Mouse (Mus musculus) 416B (cell line): ENCODE measurements around the gene Adamtsl1.

Experiments used
- DNase-seq: peaks from one replicate; pipeline ENCODE4 v3.0.0; 2011; ENCODE audit warnings: low read depth

The Adamtsl1 gene

GRCm38 (mm10) chr4:86201766-86202165 lies 687.8 kb downstream of the Adamtsl1 start:
- no peak for DNase-seq

DNA sequence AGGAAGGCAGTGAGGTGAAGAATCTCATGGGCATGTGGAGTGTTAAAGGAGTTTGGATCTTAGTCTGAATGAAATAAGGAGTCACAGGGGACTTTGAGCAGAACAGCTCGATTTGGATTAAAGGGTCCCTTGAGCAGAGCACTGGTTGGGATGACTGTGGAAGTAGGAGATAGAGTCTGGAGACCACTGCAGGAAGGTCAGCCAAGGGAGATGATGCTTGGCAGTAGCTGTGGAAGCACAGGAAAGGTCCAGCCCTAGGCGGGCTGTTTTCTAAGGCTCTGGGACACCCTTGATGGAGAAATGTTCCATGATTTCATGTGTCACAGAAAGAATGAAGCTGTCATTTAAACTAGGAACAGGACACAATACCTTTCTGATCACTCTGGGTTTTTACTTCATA lies 689.3 kb downstream of the Adamtsl1 start:
- DNase-seq, result no peak

GRCm38 (mm10) chr4:86224875-86225274 lies 710.9 kb downstream of the Adamtsl1 start:
- no peak for DNase-seq

DNA sequence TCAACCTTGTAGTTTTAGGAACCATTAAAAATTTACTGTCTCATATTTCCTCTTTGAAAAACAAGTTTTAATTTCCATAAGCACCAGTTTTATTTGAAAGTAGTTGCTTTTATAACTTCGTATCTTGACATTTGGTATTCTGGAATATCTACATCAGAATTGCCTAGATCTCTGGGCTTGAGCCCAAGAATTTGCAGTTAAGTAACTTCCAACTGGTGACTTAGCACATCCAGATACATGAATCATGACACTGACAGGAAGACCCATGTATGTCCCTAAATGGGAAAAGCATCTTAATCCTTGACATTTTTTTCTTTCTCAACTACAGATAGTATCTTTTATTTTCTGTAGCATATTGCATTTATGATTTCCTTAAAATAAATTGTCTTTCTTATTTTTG lies 713.1 kb downstream of the Adamtsl1 start:
- DNase-seq, result no peak

- DNase-seq, result no peak
Measured at GRCm38 (mm10) chr4:86233197-86233596, 719.2 kb downstream of the Adamtsl1 start.

- no peak for DNase-seq
Measured at GRCm38 (mm10) chr4:86241854-86242424, 728.0 kb downstream of the Adamtsl1 start.

DNA sequence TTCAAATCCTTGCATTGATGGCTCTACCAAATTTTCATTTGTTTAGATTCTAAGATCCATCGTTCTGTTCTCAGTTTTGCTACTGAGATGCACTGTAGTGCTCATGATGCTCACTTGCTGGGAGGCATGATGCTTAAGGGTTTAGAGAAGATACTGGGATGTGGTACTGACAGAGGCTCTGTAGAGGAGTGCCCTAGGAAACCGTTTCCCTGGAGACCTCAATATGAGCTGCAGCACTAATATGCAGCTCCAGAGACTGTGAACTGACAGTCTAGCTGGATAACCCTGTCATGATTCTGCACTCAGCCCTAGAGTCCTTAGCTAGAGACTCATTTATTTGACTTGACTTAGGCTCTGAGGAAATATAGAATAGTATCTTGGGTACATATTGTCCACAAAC lies 756.1 kb downstream of the Adamtsl1 start:
- no peak for DNase-seq

GRCm38 (mm10) chr4:86273703-86274355 lies 759.9 kb downstream of the Adamtsl1 start:
- DNase-seq, result no peak

GRCm38 (mm10) chr4:86274663-86275062 lies 760.7 kb downstream of the Adamtsl1 start:
- no peak for DNase-seq

DNA sequence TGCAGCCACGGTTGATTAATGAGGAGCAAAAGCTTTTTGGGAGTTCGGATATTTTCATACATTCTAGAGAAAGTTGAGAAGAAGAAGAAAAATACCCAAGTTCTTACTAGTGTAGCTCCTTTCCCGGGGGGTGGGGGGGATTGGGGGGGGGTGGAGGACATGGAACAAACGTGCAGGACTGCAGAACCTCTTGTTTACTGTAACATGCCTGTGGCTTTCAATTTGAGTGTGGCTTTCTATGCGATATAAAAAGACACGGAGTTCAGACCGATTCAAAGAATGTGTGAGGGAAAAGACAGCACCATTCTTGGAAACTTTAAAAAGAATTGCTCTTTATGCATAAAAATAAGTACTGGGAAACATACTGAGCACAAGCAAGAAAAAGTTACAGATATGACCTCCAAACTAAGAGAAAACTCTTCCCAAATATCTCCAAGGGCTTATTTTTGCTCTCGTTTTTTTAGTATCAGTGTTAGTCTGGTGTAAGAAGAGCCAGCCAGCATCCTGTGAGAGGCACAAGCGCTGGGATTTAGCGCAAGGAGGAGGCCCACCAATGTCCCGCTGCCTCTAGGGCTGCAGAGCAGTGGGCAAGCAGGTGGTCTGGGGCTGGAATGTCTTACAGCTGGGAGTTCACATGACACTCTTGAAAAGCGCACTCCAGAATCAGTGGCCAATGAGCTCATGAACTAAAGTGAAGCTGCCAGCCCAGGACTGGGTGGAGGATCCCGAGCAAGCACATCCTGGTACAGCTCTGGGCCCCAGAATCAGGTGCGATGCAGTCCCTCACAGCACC lies 762.2 kb downstream of the Adamtsl1 start:
- DNase-seq, result no peak

DNA sequence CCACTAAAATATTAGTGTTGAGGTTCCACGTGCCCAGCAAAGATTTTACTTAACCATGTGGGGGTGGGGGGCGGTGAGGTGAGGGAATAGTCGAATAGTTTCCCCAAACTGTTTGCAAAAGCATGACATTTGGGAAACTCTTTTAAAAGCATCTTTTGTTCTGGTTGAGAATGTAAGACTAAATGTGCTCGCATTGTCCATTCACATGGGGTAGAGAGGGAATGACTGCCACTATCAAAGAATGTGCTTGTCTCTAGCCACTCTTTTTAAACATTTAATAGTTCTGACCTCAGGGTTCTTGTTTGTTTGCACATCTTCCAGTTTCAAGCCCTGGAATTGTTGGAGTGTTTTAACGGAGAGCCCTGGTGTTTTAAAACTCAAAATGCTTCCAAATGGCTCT lies 764.6 kb downstream of the Adamtsl1 start:
- no peak for DNase-seq

GRCm38 (mm10) chr4:86286572-86286971 lies 772.6 kb downstream of the Adamtsl1 start:
- no peak for DNase-seq

DNA sequence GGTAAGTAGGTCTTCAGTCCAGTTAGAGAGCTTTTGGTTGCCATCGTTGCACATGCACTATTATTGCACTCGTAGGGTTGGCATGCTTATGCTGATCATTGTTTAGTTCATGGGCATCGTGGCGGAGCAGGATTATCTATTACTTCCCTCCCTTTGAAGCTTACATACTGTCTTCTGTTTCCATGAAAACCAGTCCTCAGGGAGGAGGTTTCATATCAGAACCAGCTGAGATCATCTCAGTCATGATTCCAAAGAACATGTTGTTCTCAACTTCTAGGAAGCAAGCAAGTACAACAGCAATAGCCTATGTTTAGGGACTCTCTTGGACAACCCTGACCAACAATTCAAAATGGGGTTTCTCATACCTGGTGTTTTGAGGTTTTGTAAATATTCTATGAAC lies 774.3 kb downstream of the Adamtsl1 start:
- no peak for DNase-seq

DNA sequence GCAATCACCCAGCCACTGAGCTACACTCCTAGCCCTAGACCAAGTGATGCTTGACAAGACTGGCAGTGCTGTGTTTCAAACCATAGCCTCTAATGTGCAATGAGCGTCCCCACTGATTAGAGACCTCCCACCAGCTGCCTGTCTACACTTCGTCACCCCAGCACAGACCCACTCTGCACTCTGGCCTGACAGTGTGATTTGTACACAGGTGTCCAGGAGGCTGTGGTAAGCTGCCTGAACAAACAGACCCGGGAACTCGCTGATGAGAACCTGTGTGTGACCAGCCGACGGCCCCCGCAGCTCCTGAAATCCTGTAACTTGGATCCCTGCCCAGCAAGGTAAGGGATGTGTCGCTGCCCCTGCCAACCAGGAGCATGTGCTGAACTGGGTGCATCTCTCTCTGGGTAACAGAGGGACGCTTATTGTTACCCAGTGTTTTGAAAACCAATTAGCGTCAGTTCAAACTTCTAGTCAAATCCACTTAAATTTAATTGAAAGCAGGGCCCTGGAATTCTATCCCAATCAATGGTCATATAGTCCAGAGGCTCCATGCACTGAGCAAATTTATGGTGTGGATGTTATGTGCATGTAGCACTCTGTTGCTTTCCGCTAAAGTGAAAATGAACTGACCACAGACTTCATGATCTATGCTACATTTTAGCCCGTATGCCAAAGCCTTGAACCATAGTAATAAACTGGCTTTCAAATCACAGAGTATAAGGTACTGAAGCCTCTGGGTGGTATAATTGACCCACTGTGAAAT lies 775.7 kb downstream of the Adamtsl1 start:
- DNase-seq, result no peak

GRCm38 (mm10) chr4:86294828-86295251 lies 780.9 kb downstream of the Adamtsl1 start:
- DNase-seq, result no peak

DNA sequence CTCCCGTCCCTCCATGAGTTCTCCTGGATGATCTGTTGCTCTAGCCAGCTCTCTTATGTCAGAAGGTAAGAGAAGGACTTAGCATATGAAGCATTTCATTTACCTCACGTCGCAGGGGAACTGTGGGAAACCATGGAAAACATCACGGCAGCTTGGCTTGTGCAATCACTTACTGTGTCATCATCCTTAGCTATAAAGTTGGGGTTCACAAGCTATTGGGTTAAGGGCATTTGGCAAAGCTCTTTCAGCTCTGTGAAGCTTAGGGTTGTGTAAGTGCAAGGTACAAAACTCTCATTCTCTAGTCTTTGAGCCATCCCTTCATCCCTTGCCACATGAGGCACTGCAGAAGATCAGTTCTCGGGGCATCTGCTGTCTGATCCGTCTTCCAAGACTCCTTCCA lies 787.5 kb downstream of the Adamtsl1 start:
- no peak for DNase-seq

DNA sequence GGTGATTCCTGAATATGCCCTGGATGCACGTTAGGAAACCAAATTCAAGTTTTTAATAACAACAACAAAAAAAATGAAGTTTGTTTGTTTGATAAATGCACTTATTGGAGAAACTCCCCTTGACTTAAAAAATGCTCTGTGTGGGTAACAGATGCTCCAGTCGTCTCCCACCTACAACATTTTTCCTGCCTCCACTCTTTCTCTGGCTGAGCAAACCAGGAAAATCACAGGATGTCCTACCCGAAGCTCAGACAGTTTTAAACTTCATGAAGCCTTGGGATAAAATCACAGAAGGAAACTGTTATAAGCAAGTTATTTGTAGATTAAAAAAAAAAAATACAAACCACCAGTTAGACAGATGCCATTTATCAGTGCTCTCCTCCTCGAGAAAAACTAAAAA lies 788.1 kb downstream of the Adamtsl1 start:
- no peak for DNase-seq

GRCm38 (mm10) chr4:86306753-86307152 lies 792.8 kb downstream of the Adamtsl1 start:
- DNase-seq, result no peak

DNA sequence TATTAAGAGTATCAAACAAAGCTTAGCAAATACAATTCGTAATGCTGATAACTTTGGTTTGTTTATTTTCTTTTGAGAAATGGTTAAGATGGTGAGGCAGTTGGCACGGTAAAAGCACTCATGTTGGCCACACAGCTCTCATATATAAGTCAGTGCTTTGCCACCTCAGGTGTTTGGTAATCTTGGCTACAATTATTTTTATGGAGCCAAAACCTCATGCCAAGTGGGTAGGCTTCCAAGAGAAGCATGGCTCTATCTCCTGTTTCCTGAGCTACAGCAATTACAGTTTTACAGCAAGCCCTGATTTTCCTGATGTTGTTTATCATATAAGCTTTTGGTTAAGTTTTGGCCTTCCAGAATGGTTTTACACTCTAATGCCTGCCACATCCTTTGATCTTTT lies 795.2 kb downstream of the Adamtsl1 start:
- no peak for DNase-seq

DNA sequence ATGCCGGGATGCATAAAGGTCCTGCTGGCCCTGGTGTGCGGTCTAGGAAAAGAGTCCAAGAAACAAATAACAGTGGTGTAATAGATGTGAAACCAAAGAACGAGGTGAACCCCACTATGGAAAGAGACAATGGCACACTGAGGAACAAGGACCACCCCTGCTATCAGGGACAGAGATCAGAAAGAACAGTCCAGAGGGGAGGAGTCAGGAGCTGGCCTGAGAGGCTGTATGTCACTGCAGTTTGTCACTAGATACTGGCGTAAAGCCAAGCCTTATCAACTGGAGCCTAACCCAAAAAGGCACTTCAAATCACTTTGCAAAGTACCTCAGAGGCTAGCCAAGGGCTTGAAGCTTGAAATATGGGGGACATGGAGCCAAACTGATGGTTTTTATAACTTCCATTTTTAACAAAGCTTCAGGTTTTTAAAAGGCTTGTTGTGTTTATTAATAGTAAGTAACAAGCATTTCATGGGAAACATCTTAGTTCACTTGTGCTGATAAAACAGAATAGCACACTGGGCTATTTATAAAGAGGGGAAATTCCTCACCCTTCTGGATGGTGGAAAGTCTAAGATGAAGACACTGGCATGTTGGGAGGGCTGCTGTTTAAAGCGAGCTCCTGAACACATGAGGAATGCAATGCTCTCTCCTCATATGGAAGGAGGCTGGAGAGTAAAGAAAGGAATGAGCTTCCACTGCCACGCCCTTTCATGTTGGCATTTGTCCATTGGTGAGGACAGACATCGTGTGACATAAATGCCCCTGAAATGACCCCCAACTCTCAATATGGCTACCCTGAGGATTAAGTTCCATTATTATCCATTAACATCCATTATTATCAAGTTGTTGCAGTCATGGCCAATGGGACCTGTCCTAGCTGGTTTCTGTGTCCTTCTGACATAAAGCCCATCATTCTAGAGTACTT lies 797.1 kb downstream of the Adamtsl1 start:
- DNase-seq, result no peak

- no peak for DNase-seq
Measured at GRCm38 (mm10) chr4:86312366-86312765, 798.4 kb downstream of the Adamtsl1 start.
